Mouse (Mus musculus) kidney, postnatal 0 days (tissue): ENCODE data around the gene Man1c1. TPM values are rescaled to one million over a fixed set of nuclear protein-coding genes. Genes with fewer than 3 reads are reported as not detected.

Source experiments
- ATAC-seq: fragments of 200-750 bp; cut with Nextera tagmentation; replicated peaks from 2 replicates; pipeline ENCODE4 v1.8.0; 2017; ENCODE audit warnings: low read depth, moderate number of reproducible peaks, moderate TSS enrichment, moderate library complexity; ENCODE audit not compliant: low FRiP score
- DNase-seq: peaks from one replicate; pipeline ENCODE4 v3.0.0-alpha.2; 2016; ENCODE audit warnings: low spot score
- H3K27ac ChIP-seq: fragments of 300-500 bp; sonication (generic); 2 replicates; pipeline ENCODE4 v1.5.1; 2014; ENCODE audit warnings: mild to moderate bottlenecking
- H3K27me3 ChIP-seq: fragments of 300-500 bp; sonication (generic); 2 replicates; pipeline ENCODE4 v1.6.1; 2014; ENCODE audit warnings: low read length, mixed read lengths; ENCODE audit not compliant: insufficient read depth
- H3K36me3 ChIP-seq: fragments of 300-500 bp; sonication (generic); 2 replicates; pipeline ENCODE4 v1.6.1; 2014; ENCODE audit warnings: low read length, mixed read lengths; ENCODE audit not compliant: insufficient read depth
- H3K4me1 ChIP-seq: fragments of 300-500 bp; sonication (generic); replicated peaks from 2 replicates; pipeline ENCODE4 v1.6.1; 2014; ENCODE audit warnings: antibody characterized with exemption, low read length, mixed read lengths; ENCODE audit not compliant: insufficient read depth
- H3K4me2 ChIP-seq: fragments of 300-500 bp; sonication (generic); 2 replicates; pipeline ENCODE4 v1.6.1; 2014; ENCODE audit warnings: mild to moderate bottlenecking, low read length, moderate library complexity, mixed read lengths
- H3K4me3 ChIP-seq: fragments of 300-500 bp; sonication (generic); replicated peaks from 2 replicates; pipeline ENCODE4 v1.5.1; 2014; ENCODE audit warnings: low read depth, low read length
- H3K9ac ChIP-seq: fragments of 300-500 bp; sonication (generic); 2 replicates; pipeline ENCODE4 v1.6.1; 2014; ENCODE audit warnings: low read depth, low read length
- H3K9me3 ChIP-seq: fragments of 300-500 bp; sonication (generic); replicated peaks from 2 replicates; pipeline ENCODE4 v1.6.1; 2016; ENCODE audit warnings: low read length, inconsistent platforms, mixed read lengths
- CTCF ChIP-seq: IDR thresholded peaks from 2 replicates; pipeline ENCODE4 v1.5.1; 2016; ENCODE audit warnings: antibody characterized with exemption, low read depth, mild to moderate bottlenecking, moderate library complexity
- WGBS: fragments of 180-500 bp; shearing (Covaris S2); extraction: QIAGEN DNeasy Blood & Tissue Kit; methylation state at CpG from one replicate; pipeline ENCODE4 v1.1.7; 2014; 5-methylcytosine and 5-hydroxymethylcytosine counted together
- polyA plus RNA-seq: library from polyadenylated mRNA; unstranded; fragments of >200 nt; fragmentation: Nextera tagmentation; extraction: Ambion mirVana; gene quantifications from 2 replicates; pipeline ENCODE4 v1.2.1, GENCODE M21; 2015

Gene Man1c1
- polyA plus RNA-seq, 1 experiment from 2014 or later = 3.2 TPM

- no peaks in the 10 kb centered on the region; the same call in 1 of the 2 replicates for H3K4me1 ChIP-seq
- no peak overlapping the region for H3K9ac ChIP-seq
- DNase-seq (peak; percentile 19), ATAC-seq (no peak)
- no peak overlapping the region for H3K4me3 ChIP-seq
- no peak overlapping the region for H3K27ac ChIP-seq
- 61% methylated on average over 18 of the region's 18 CpGs for WGBS
- no peak overlapping the region for H3K4me2 ChIP-seq
- H3K36me3 ChIP-seq = peaks cover 15% of the 10 kb centered on the region; the same call in 1 of the 2 replicates
- H3K9me3 ChIP-seq = peaks cover 5% of the 10 kb centered on the region
- TF ChIP-seq CTCF = 0 out of 2 replicates have a peak, but pooled peaks have one; percentile 7
- no peaks in the 10 kb centered on the region for H3K27me3 ChIP-seq
Measured at GRCm38 (mm10) chr4:134548169-134548938, 155.7 kb downstream of the Man1c1 start.

- Histone ChIP-seq H3K27me3 (no peaks in the 10 kb centered on the region), H3K4me2 (no peak overlapping the region), H3K27ac (no peak overlapping the region), H3K36me3 (peaks cover 24% of the 10 kb centered on the region), H3K4me1 (no peaks in the 10 kb centered on the region; the same call in 1 of the 2 replicates), H3K9ac (no peak overlapping the region), H3K4me3 (no peak overlapping the region), H3K9me3 (peaks cover 5% of the 10 kb centered on the region)
- no peak for TF ChIP-seq CTCF
- WGBS = 55% methylated on average over 9 of the region's 9 CpGs
- no peak for DNase-seq
- no peak for ATAC-seq
Measured at GRCm38 (mm10) chr4:134546814-134547705, 157.0 kb downstream of the Man1c1 start.

DNA sequence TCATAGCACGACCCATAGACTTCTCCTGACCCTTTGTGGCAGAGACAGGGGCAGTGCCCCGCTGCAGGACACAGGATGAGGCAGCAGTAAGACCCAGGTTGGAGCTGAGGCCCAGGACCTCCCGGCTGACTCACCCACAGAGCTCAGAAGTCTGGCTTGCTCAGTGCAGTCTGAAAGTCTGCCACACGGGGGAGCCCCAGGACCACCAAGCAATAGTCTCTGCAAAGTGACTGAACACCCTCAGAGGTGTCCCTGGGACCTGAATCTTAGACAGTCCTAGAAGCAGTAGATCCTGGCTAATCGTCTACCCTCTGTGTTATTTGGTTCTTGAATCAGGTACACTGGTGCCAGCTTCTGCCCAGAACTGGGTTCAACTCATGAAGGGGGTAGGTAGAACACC lies 160.8 kb downstream of the Man1c1 start:
- no peak overlapping the region for H3K9ac ChIP-seq
- 5% methylated on average over 5 of the region's 5 CpGs for WGBS
- peak; percentile 99 for TF ChIP-seq CTCF
- H3K36me3 ChIP-seq = peaks cover 23% of the 10 kb centered on the region
- no peak overlapping the region for H3K27ac ChIP-seq
- no peaks in the 10 kb centered on the region for H3K4me1 ChIP-seq
- no peaks in the 10 kb centered on the region for H3K9me3 ChIP-seq
- H3K4me2 ChIP-seq = no peak overlapping the region
- H3K27me3 ChIP-seq = no peaks in the 10 kb centered on the region
- peak; percentile 47; the same call in 1 of the 2 replicates for ATAC-seq
- H3K4me3 ChIP-seq = no peak overlapping the region
- DNase-seq = peak; percentile 86

- no peak overlapping the region for H3K9ac ChIP-seq
- no peak for TF ChIP-seq CTCF
- no peak for ATAC-seq
- H3K27ac ChIP-seq = no peak overlapping the region
- H3K4me3 ChIP-seq = no peak overlapping the region
- 87% methylated on average over 9 of the region's 9 CpGs for WGBS
- H3K4me2 ChIP-seq = no peak overlapping the region
- H3K27me3 ChIP-seq = no peaks in the 10 kb centered on the region
- H3K36me3 ChIP-seq = peaks cover 21% of the 10 kb centered on the region
- no peak for DNase-seq
- H3K9me3 ChIP-seq = no peaks in the 10 kb centered on the region
- no peaks in the 10 kb centered on the region for H3K4me1 ChIP-seq
Measured at GRCm38 (mm10) chr4:134542726-134543125, 161.4 kb downstream of the Man1c1 start.

GRCm38 (mm10) chr4:134538997-134539580 lies 165.0 kb downstream of the Man1c1 start:
- H3K36me3 ChIP-seq = peaks cover 13% of the 10 kb centered on the region
- H3K9me3 ChIP-seq = no peaks in the 10 kb centered on the region
- H3K4me1 ChIP-seq = no peaks in the 10 kb centered on the region
- no peak for ATAC-seq
- WGBS = 87% methylated on average over 10 of the region's 10 CpGs
- H3K9ac ChIP-seq = no peak overlapping the region
- no peak overlapping the region for H3K4me2 ChIP-seq
- no peak for DNase-seq
- no peak overlapping the region for H3K27ac ChIP-seq
- no peaks in the 10 kb centered on the region for H3K27me3 ChIP-seq
- TF ChIP-seq CTCF = no peak
- no peak overlapping the region for H3K4me3 ChIP-seq

DNA sequence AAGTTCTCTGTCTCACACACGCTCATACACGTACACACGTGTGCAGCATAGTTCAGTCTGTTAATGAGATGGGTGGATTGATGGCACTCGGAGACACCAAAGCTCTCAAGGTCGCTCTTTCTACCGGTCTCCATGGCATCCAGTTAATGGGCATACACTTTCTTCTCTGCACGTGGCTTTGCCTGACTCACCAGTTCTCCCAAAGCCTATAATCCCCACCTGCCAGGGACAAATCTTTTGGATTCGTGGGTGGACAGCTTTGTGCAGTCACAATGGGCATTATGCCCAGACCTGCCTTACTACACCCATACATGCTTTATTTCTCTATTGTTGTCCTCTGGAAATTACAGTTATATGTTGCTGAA lies 168.3 kb downstream of the Man1c1 start:
- Histone ChIP-seq H3K27me3 (no peaks in the 10 kb centered on the region), H3K27ac (peak overlapping the region; percentile 96), H3K4me2 (peak overlapping the region; percentile 96), H3K36me3 (peaks cover 3% of the 10 kb centered on the region), H3K9me3 (no peaks in the 10 kb centered on the region), H3K4me1 (no peaks in the 10 kb centered on the region), H3K4me3 (peak overlapping the region; percentile 81), H3K9ac (peak overlapping the region; percentile 92)
- TF ChIP-seq CTCF = no peak
- ATAC-seq = no peak
- WGBS = 3% methylated on average over 8 of the region's 8 CpGs
- peak; percentile 37 for DNase-seq
